Mouse (Mus musculus) right cerebral cortex, postnatal 4 days (tissue): ENCODE results near the gene Ppp1r37.
A peak's percentile ranks its signal among the peaks of the same experiment; 100 is the strongest.

Source experiments
- DNase-seq: peaks from one replicate; pipeline ENCODE4 v3.0.0-alpha.2; 2022

Gene Ppp1r37

GRCm38 (mm10) chr7:19496214-19496555 is 66.7 kb downstream of the Ppp1r37 start:
- no peak for DNase-seq

GRCm38 (mm10) chr7:19495521-19496213 is 67.2 kb downstream of the Ppp1r37 start:
- DNase-seq = no peak

- no peak for DNase-seq
These were observed 68.0 kb downstream of the Ppp1r37 start for GRCm38 (mm10) chr7:19494751-19495474.

GRCm38 (mm10) chr7:19491731-19492130 is 71.1 kb downstream of the Ppp1r37 start:
- DNase-seq = peak; percentile 40

- peak; percentile 31 for DNase-seq
These were observed 73.4 kb downstream of the Ppp1r37 start for GRCm38 (mm10) chr7:19489525-19489924.

- no peak for DNase-seq
These were observed 76.3 kb downstream of the Ppp1r37 start for GRCm38 (mm10) chr7:19486549-19486948.

- DNase-seq = no peak
These were observed 77.4 kb downstream of the Ppp1r37 start for GRCm38 (mm10) chr7:19485488-19485887.

DNA sequence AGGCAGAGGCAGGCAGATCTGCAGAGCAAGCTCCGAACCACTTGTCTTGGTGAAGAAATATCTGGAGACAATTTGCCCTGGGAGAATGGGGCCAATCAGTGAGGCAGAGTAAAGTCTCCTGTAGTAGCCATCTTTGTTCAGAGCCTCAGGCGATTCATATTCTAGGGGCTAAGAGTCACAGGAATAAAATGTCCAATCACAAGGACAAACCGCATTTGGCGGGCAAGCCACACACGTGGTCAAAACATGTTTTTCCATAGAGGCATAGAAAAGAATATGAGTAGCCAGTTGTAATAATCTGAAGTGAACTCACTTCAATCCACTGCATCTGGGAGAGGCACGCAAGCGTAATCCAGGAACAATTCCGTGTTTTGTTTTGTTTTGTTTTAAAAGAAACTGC is 79.6 kb downstream of the Ppp1r37 start:
- no peak for DNase-seq
